Mouse (Mus musculus): ENCODE measurements around the gene B4galnt4.

DNA sequence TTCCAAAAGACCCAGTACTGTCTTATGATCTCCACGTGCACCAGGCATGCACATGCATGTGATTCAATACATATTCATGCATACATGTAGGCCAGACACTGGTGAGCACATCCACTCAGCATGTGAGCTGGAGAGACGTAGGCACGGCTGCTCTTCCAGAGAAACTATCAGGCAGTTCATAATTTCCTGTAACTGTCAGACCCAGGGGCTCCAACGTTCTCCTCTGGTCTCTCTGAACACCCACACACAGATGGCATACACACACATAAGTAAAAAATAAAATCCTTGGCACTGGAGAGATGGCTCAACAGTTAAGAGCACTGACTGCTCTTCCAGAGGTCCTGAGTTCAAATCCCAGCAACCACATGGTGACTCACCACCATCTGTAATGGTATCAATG is 12.9 kb downstream of the B4galnt4 start:
- TF ChIP-seq POLR2AphosphoS5 (IDR thresholded peaks at IDR 0.05; ENCODE audit: insufficient replicate concordance, low read depth, low read length): no peak
- TF ChIP-seq CTCF (IDR thresholded peaks at IDR 0.05; ENCODE audit: low read depth, low read length): no peak

Measured in G1E (cell line).